Mouse (Mus musculus) kidney, adult 2 months (tissue): ENCODE data around the gene Jund. TPM values are rescaled to one million over a fixed set of nuclear protein-coding genes. Genes with fewer than 3 reads are reported as not detected.
A peak's percentile ranks its signal among the peaks of the same experiment; 100 is the strongest.

Experiments
- DNase-seq: peaks from one replicate; pipeline ENCODE4 v3.0.0; 2021
- H3K27ac ChIP-seq: fragments of 200-500 bp; 2 replicates; pipeline ENCODE4 v1.5.1; 2012; ENCODE audit warnings: low read depth, low read length, control low read depth, inconsistent platforms; ENCODE audit not compliant: insufficient read depth
- H3K27me3 ChIP-seq: fragments of 200-500 bp; replicated peaks from 2 replicates; pipeline ENCODE4 v1.6.1; 2012; ENCODE audit warnings: mild to moderate bottlenecking, moderate library complexity, low read length, inconsistent platforms; ENCODE audit not compliant: control insufficient read depth, insufficient read depth
- H3K36me3 ChIP-seq: fragments of 200-500 bp; 2 replicates; pipeline ENCODE4 v1.6.1; 2012; ENCODE audit warnings: mild to moderate bottlenecking, moderate library complexity, low read length, inconsistent platforms; ENCODE audit not compliant: control insufficient read depth, insufficient read depth
- H3K4me1 ChIP-seq: fragments of 200-500 bp; 2 replicates; pipeline ENCODE4 v1.6.1; 2011; ENCODE audit warnings: low read length; ENCODE audit not compliant: control insufficient read depth, insufficient read depth
- H3K4me3 ChIP-seq: fragments of 200-500 bp; 2 replicates; pipeline ENCODE4 v1.5.1; 2011; ENCODE audit warnings: mild to moderate bottlenecking, low read depth, low read length, control low read depth; ENCODE audit not compliant: insufficient read depth
- CTCF ChIP-seq: fragments of 200-500 bp; conservative IDR thresholded peaks from 2 replicates; pipeline ENCODE4 v1.5.1; 2011; ENCODE audit warnings: low read depth, mild to moderate bottlenecking, control low read depth, low read length, moderate library complexity, mixed read lengths; ENCODE audit not compliant: insufficient read depth, insufficient read length
- POLR2A ChIP-seq: fragments of 200-500 bp; IDR thresholded peaks from one replicate; pipeline ENCODE4 v1.6.1; 2011; ENCODE audit warnings: low read depth, low read length, control low read depth
- whole genome bisulfite sequencing: fragments of 180-500 bp; shearing (Covaris S2); methylation state at CpG from one replicate; pipeline ENCODE4 v1.1.7; 2018; 5-methylcytosine and 5-hydroxymethylcytosine counted together
- polyA plus RNA-seq: library from polyadenylated mRNA; depleted of rRNA; stranded (reverse); fragments of >200 nt; gene quantifications from 2 replicates; pipeline ENCODE4 v1.2.3, GENCODE M21; 2012

The Jund gene
- polyA plus RNA-seq, 1 experiment = 158 TPM

GRCm38 (mm10) chr8:70657214-70657613, 41.5 kb upstream of the Jund start:
- 56% methylated on average over 3 of the region's 3 CpGs for WGBS
- Histone ChIP-seq H3K27me3 (no peaks in the 10 kb centered on the region), H3K4me1 (peaks cover 12% of the 10 kb centered on the region; the same call in 1 of the 2 replicates), H3K36me3 (peaks cover 3% of the 10 kb centered on the region; the same call in 1 of the 2 replicates), H3K4me3 (peak overlapping the region; percentile 82), H3K27ac (peak overlapping the region; percentile 96; the same call in 1 of the 2 replicates)
- no peak for TF ChIP-seq CTCF
- peak; percentile 73 for DNase-seq

GRCm38 (mm10) chr8:70657739-70658138, 41.0 kb upstream of the Jund start:
- Histone ChIP-seq H3K27me3 (no peaks in the 10 kb centered on the region), H3K27ac (peak overlapping the region; percentile 96), H3K4me1 (peaks cover 12% of the 10 kb centered on the region; the same call in 1 of the 2 replicates), H3K36me3 (peaks cover 3% of the 10 kb centered on the region; the same call in 1 of the 2 replicates), H3K4me3 (peak overlapping the region; percentile 82)
- peak; percentile 48 for DNase-seq
- TF ChIP-seq POLR2A (no peak), CTCF (no peak)
- WGBS = 46% methylated on average over 2 of the region's 2 CpGs

GRCm38 (mm10) chr8:70658897-70659603, 39.7 kb upstream of the Jund start:
- under 1% methylated on average over 31 of the region's 31 CpGs for WGBS
- H3K4me1 ChIP-seq = peaks cover 9% of the 10 kb centered on the region; the same call in 1 of the 2 replicates
- H3K36me3 ChIP-seq = peaks cover 3% of the 10 kb centered on the region; the same call in 1 of the 2 replicates
- peak overlapping the region; percentile 82 for H3K4me3 ChIP-seq
- no peaks in the 10 kb centered on the region for H3K27me3 ChIP-seq
- DNase-seq = peak; percentile 87
- TF ChIP-seq POLR2A = no peak
- TF ChIP-seq CTCF = no peak
- peak overlapping the region; percentile 96 for H3K27ac ChIP-seq

- Histone ChIP-seq H3K4me1 (peaks cover 9% of the 10 kb centered on the region; the same call in 1 of the 2 replicates), H3K27me3 (no peaks in the 10 kb centered on the region), H3K27ac (peak overlapping the region; percentile 96), H3K36me3 (peaks cover 3% of the 10 kb centered on the region; the same call in 1 of the 2 replicates), H3K4me3 (peak overlapping the region; percentile 82)
- peak; percentile 97 for DNase-seq
- 2% methylated on average over 41 of the region's 44 CpGs for WGBS
- peak; percentile 51 for TF ChIP-seq POLR2A
- TF ChIP-seq CTCF = no peak
These were observed 39.0 kb upstream of the Jund start for GRCm38 (mm10) chr8:70659604-70660272.

- WGBS = 7% methylated on average over 14 of the region's 14 CpGs
- peaks cover 3% of the 10 kb centered on the region; the same call in 1 of the 2 replicates for H3K36me3 ChIP-seq
- H3K4me1 ChIP-seq = peaks cover 11% of the 10 kb centered on the region; the same call in 1 of the 2 replicates
- peak; percentile 66 for DNase-seq
- TF ChIP-seq CTCF (no peak), POLR2A (no peak)
- peak within 1 kb of the TSS; percentile 96 for H3K27ac ChIP-seq
- H3K27me3 ChIP-seq = no peaks in the 10 kb centered on the region
- H3K4me3 ChIP-seq = peak within 1 kb of the TSS; percentile 82
These were observed 38.5 kb upstream of the Jund start, which contains the start of gene Pgpep1 for GRCm38 (mm10) chr8:70660273-70660725. TSS of gene Pgpep1 (minus strand) at chr8:70660388.

GRCm38 (mm10) chr8:70663691-70664090, 35.1 kb upstream of the Jund start:
- TF ChIP-seq CTCF (no peak), POLR2A (no peak)
- no peak for DNase-seq
- Histone ChIP-seq H3K36me3 (no peaks in the 10 kb centered on the region), H3K27ac (no peak overlapping the region), H3K4me1 (peaks cover 22% of the 10 kb centered on the region; the same call in 1 of the 2 replicates), H3K4me3 (no peak overlapping the region), H3K27me3 (no peaks in the 10 kb centered on the region)
- WGBS = 57% methylated on average over 4 of the region's 4 CpGs

GRCm38 (mm10) chr8:70664631-70665030, 34.1 kb upstream of the Jund start:
- Histone ChIP-seq H3K4me3 (no peak overlapping the region), H3K36me3 (no peaks in the 10 kb centered on the region), H3K27ac (no peak overlapping the region), H3K4me1 (peaks cover 21% of the 10 kb centered on the region; the same call in 1 of the 2 replicates), H3K27me3 (no peaks in the 10 kb centered on the region)
- WGBS = 73% methylated on average over 3 of the region's 3 CpGs
- no peak for DNase-seq
- TF ChIP-seq CTCF (no peak), POLR2A (no peak)
